Mouse (Mus musculus): ENCODE measurements around the gene Pef1. TPM values are rescaled to one million over a fixed set of nuclear protein-coding genes. Genes with fewer than 3 reads are reported as not detected.

Gene Pef1
- 65.6 and 69.5 TPM in 2 replicates for polyA plus RNA-seq (2016; fragmentation: Nextera tagmentation; extraction: Ambion mirVana)

DNA sequence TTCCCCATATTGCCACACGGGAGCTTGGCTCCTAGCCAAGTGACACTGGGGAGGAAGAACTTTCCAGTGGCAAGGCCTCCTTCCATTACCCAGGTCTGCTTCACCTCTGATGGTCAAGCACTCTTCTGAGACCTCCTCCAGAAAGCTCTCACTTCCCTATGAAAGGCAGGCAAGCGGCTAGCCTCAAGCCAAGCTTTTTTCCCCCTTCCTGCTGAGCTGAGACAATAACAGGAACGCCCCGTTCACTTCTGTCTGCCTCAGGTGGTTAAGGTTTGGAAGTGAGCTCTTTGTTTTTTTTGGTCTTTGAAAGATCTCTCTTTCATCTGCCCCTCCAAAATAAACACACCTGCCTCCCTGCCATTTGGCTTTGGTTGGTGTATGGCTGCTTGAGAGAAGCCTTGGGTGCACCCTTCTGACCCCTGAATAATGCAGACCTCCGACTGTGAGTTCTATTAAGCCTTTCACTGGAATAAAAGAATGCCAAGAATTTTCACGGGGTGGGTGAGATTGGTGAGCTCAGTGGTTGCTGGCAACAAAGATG lies at the start of gene Pef1:
Gene Pef1 (plus strand): TSS at position 448 of the 541 bp plus-strand sequence.
- Histone ChIP-seq H3K4me2 (replicated peaks) (no peak within 1 kb of the TSS), H3K4me3 (no peak within 1 kb of the TSS), H3K36me3 (no peaks in the 10 kb centered on the region), H3K27ac (peak within 1 kb of the TSS; percentile 20; the same call in 1 of the 2 replicates), H3K27me3 (peaks cover 3% of the 10 kb centered on the region; the same call in 1 of the 2 replicates), H3K9ac (no peak within 1 kb of the TSS), H3K4me1 (peaks cover 17% of the 10 kb centered on the region), H3K9me3 (no peaks in the 10 kb centered on the region)
- 6% methylated on average over 6 of the region's 6 CpGs for WGBS
- ATAC-seq (ENCODE audit: insufficient number of reproducible peaks, insufficient read depth, low FRiP score, low TSS enrichment): no peak

DNA sequence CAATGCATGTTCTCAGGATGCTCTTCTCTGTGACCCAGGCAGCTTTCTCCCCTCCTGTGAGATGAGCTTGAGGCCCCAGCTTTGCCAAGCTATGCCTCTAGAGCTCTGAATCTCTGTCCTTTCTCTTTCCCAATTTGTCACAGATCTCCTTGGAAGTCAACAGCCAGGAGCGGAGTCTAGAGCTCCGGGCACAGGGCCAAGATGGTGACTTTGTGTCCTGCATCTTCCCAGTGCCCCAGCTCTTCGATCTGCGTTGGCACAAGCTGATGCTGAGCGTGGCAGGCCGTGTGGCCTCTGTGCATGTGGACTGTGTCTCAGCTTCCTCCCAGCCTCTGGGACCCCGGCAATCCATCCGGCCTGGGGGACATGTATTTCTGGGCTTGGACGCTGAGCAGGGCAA lies 49.2 kb upstream of the Pef1 start:
- 86% methylated on average over 9 of the region's 9 CpGs for WGBS

DNA sequence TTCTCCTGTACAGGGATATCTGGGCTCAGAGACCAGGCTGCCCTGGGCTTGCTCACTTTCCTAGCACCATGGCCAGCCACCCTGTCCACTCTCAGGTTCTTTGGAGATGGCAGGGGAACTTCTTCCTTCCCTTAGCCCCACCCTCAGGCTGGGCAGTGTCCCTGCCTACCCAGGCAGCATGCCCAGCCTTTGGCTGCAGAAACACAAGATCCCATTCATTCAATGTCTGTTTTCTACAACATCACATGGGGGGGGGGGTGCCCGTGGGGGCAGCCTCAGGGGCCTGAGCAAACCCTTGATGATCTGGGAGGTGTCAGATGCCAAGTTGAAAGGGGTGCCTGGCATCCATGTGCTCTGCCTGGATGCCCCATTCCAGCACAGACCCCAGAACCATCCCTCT lies 47.6 kb upstream of the Pef1 start:
- Histone ChIP-seq H3K27me3 (no peaks in the 10 kb centered on the region), H3K27ac (no peak overlapping the region), H3K9ac (no peak overlapping the region), H3K4me2 (replicated peaks) (no peak overlapping the region), H3K36me3 (0 out of 2 replicates have a peak, but pooled peaks cover 3% of the 10 kb centered on the region), H3K4me3 (no peak overlapping the region), H3K4me1 (peaks cover 24% of the 10 kb centered on the region), H3K9me3 (no peaks in the 10 kb centered on the region)
- ATAC-seq (ENCODE audit: insufficient number of reproducible peaks, insufficient read depth, low FRiP score, low TSS enrichment): no peak
- 29% methylated on average over 1 of the region's 1 CpGs for WGBS

More for the DNA sequence above, 49.2 kb upstream of the Pef1 start:
- Histone ChIP-seq H3K9me3 (no peaks in the 10 kb centered on the region), H3K27me3 (no peaks in the 10 kb centered on the region), H3K9ac (no peak overlapping the region), H3K4me2 (replicated peaks) (no peak overlapping the region), H3K4me1 (peaks cover 38% of the 10 kb centered on the region), H3K4me3 (no peak overlapping the region), H3K27ac (no peak overlapping the region), H3K36me3 (0 out of 2 replicates have a peak, but pooled peaks cover 3% of the 10 kb centered on the region)
- no peak for ATAC-seq (ENCODE audit: insufficient number of reproducible peaks, insufficient read depth, low FRiP score, low TSS enrichment)

DNA sequence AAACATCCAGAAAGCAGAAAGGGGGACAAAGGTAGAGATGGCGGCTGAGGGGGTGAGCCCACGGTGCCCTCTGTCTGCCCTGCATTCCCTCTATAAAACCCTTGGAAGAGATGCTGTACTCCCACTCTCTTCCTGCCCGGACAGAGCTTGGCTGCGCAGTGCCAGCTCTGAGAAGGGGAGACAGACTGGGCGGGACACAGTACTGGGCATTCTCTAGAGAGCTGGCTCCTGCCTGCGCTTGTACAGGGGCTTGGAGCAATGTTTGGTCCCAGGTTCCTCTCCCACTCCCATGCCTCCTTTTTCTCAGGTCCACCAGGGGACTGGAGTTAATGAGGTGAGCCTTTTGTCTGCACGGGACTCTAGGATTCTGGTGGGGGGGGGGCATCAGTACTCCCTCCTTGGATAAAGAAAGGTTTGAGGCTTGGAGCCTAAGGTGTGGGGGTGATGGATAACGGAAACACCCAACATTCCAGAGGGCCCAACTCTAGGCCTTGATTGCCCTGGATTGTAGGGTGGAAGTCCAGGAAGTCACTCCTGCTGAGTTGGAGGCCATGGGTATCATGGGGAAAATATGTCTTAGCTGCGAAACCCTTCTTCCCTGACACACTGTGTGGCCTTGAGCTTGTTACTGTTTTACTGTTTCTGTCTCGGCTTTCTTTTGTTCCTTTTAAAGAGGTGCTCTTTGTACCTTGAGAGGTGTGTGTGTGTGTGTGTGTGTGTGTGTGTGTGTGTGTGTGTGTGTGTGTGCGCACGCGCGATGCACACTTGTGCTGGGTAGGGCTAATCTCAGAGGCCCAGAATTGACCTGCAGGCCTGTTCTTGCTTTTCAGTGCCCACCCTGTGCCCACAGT lies 47.0 kb upstream of the Pef1 start:
- H3K36me3 ChIP-seq: 0 out of 2 replicates have a peak, but pooled peaks cover 3% of the 10 kb centered on the region
- peaks cover 17% of the 10 kb centered on the region for H3K4me1 ChIP-seq
- H3K27me3 ChIP-seq: no peaks in the 10 kb centered on the region
- no peaks in the 10 kb centered on the region for H3K9me3 ChIP-seq
- 0 out of 2 replicates have a peak overlapping the region, but pooled peaks have one; percentile 27 for H3K27ac ChIP-seq
- ATAC-seq (ENCODE audit: insufficient number of reproducible peaks, insufficient read depth, low FRiP score, low TSS enrichment): no peak
- H3K4me3 ChIP-seq: no peak overlapping the region
- H3K4me2 ChIP-seq (replicated peaks): no peak overlapping the region
- no peak overlapping the region for H3K9ac ChIP-seq
- 75% methylated on average over 14 of the region's 14 CpGs for WGBS

DNA sequence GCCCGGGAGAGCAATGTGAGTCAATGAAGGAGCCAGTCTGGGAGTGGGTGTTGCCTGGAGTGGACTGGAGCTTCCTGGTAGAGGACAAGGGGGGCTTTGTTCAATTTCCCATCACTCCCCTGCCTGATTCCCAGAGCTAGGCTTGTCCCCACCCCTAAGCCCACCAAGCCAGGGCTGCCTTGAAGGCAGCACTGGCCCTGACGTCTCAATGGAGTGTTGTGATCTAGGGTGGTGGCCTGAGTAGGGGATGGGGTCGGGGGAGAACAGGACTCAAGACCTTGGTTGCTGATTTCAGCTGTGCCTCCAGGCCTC lies 46.4 kb upstream of the Pef1 start:
- 32% methylated on average over 3 of the region's 3 CpGs for WGBS
- Histone ChIP-seq H3K9ac (no peak overlapping the region), H3K4me3 (no peak overlapping the region), H3K9me3 (no peaks in the 10 kb centered on the region), H3K27me3 (no peaks in the 10 kb centered on the region), H3K4me2 (replicated peaks) (no peak overlapping the region), H3K4me1 (peaks cover 18% of the 10 kb centered on the region), H3K27ac (0 out of 2 replicates have a peak overlapping the region, but pooled peaks have one; percentile 27), H3K36me3 (0 out of 2 replicates have a peak, but pooled peaks cover 3% of the 10 kb centered on the region)
- no peak for ATAC-seq (ENCODE audit: insufficient number of reproducible peaks, insufficient read depth, low FRiP score, low TSS enrichment)

DNA sequence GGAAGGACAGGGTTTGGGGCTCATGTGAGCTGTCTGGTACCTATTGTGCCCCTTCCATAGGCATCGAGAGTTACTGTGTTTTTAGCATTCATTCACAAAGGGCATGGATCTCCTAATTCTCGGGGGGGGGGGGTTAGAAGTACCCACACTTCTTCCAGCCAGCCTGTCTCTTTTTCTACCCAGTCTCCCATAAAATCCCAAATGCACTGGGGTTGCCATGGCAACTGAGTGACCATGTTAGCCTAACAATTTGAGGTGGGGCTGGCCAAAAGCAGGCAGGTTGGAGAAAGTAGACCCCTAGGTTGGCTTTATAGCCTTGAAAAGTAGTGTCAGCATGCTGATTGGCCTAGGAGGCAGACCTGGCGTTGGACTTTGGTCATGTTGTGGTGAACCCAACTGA lies 45.9 kb upstream of the Pef1 start:
- ATAC-seq (ENCODE audit: insufficient number of reproducible peaks, insufficient read depth, low FRiP score, low TSS enrichment): no peak
- Histone ChIP-seq H3K27me3 (no peaks in the 10 kb centered on the region), H3K27ac (no peak overlapping the region), H3K36me3 (peaks cover 4% of the 10 kb centered on the region; the same call in 1 of the 2 replicates), H3K4me3 (no peak overlapping the region), H3K9ac (no peak overlapping the region), H3K4me1 (peaks cover 20% of the 10 kb centered on the region), H3K4me2 (replicated peaks) (no peak overlapping the region), H3K9me3 (no peaks in the 10 kb centered on the region)
- WGBS: 73% methylated on average over 3 of the region's 3 CpGs

DNA sequence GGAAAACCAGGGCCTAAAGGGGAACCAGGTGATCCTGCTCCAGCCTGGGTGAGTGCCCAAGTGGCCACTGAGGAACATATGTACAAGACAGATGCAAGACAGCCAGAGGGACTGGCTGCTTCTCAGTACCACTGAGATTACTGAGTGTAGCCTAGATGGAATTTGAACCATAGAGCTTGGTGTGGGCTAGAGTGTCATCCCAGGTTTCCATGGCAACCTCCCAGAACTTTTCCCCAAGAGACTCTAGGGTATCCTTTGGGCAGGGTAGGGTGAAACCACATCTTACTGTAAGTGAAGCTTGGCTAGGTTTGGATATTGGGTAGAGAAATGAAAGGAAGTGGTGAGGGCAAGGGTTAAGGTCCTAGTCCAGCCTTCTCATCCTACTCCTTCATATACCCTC lies 41.4 kb upstream of the Pef1 start:
- H3K4me2 ChIP-seq (replicated peaks): no peak overlapping the region
- no peak overlapping the region for H3K27ac ChIP-seq
- ATAC-seq (ENCODE audit: insufficient number of reproducible peaks, insufficient read depth, low FRiP score, low TSS enrichment): no peak
- no peak overlapping the region for H3K4me3 ChIP-seq
- no peaks in the 10 kb centered on the region for H3K9me3 ChIP-seq
- no peaks in the 10 kb centered on the region for H3K27me3 ChIP-seq
- H3K4me1 ChIP-seq: peaks cover 12% of the 10 kb centered on the region; the same call in 1 of the 2 replicates
- no peak overlapping the region for H3K9ac ChIP-seq
- peaks cover 7% of the 10 kb centered on the region; the same call in 1 of the 2 replicates for H3K36me3 ChIP-seq

DNA sequence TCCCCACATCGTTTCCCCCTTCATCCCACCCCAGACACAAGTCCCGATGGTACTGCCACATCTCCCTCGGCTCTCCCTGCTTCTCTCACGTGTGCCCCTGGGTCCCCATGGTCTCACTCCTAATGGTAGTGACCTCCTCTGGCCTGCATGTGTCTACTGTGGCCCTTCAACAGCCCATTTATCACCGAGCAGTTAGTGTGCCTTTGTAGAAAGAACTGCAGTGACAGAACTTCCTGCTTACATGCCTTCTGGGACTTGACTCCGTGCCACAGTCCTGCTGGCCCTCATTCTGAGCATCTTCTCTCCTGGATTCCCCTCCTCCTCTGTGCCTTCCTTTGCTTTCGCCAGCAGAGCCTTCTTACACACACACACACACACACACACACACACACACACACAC lies 39.2 kb upstream of the Pef1 start:
- Histone ChIP-seq H3K4me2 (replicated peaks) (no peak overlapping the region), H3K27me3 (no peaks in the 10 kb centered on the region), H3K4me1 (peaks cover 8% of the 10 kb centered on the region), H3K36me3 (peaks cover 4% of the 10 kb centered on the region; the same call in 1 of the 2 replicates), H3K9ac (no peak overlapping the region), H3K9me3 (no peaks in the 10 kb centered on the region), H3K27ac (no peak overlapping the region), H3K4me3 (no peak overlapping the region)
- 68% methylated on average over 7 of the region's 7 CpGs for WGBS
- no peak for ATAC-seq (ENCODE audit: insufficient number of reproducible peaks, insufficient read depth, low FRiP score, low TSS enrichment)

DNA sequence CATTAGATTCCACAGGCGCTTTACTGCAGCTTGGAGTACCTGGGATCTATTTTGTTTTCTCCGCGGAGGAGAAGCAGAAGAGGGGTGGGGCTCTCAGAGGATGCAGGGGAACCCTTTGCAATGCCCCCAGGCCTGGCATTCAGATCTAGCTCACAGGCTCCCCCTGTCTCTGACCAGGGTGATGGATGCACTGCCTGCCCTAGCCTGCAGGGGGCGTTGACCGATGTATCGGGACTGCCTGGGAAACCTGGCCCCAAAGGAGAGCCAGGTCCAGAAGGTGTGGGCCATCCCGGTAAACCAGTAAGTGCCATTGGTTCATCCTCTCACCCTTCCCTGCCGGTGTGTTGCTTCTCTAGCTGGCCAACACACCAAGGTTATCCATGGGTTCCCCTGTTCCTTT lies 35.5 kb upstream of the Pef1 start:
- no peaks in the 10 kb centered on the region for H3K27me3 ChIP-seq
- no peaks in the 10 kb centered on the region for H3K36me3 ChIP-seq
- no peaks in the 10 kb centered on the region; the same call in 1 of the 2 replicates for H3K4me1 ChIP-seq
- 14% methylated on average over 8 of the region's 8 CpGs for WGBS
- ATAC-seq (ENCODE audit: insufficient number of reproducible peaks, insufficient read depth, low FRiP score, low TSS enrichment): no peak
- H3K27ac ChIP-seq: no peak overlapping the region
- no peak overlapping the region for H3K4me2 ChIP-seq (replicated peaks)
- H3K9ac ChIP-seq: no peak overlapping the region
- H3K9me3 ChIP-seq: no peaks in the 10 kb centered on the region
- no peak overlapping the region for H3K4me3 ChIP-seq

DNA sequence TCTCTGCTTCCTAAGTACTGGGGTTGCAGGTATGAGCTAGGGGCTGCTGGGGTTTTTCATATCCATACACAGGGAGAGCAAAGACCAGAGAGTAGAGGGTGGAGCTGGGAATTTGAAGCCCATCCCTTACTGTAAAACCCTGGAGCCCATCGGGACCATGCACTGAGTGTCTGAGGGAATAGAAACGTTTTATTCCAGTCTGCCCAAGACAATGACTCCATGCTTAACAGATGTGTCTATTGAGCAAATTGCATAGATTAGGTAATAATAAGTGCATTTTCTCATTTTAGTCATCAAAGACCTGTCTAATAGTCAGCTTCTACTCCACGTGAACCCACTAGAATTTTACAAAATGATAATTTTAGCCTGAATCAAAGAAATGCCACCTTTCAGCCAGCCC lies 31.8 kb upstream of the Pef1 start:
- Histone ChIP-seq H3K4me1 (no peaks in the 10 kb centered on the region; the same call in 1 of the 2 replicates), H3K27ac (no peak overlapping the region), H3K9ac (no peak overlapping the region), H3K4me3 (no peak overlapping the region), H3K36me3 (no peaks in the 10 kb centered on the region), H3K4me2 (replicated peaks) (no peak overlapping the region), H3K9me3 (no peaks in the 10 kb centered on the region), H3K27me3 (no peaks in the 10 kb centered on the region)
- 53% methylated on average over 3 of the region's 3 CpGs for WGBS
- ATAC-seq (ENCODE audit: insufficient number of reproducible peaks, insufficient read depth, low FRiP score, low TSS enrichment): no peak

DNA sequence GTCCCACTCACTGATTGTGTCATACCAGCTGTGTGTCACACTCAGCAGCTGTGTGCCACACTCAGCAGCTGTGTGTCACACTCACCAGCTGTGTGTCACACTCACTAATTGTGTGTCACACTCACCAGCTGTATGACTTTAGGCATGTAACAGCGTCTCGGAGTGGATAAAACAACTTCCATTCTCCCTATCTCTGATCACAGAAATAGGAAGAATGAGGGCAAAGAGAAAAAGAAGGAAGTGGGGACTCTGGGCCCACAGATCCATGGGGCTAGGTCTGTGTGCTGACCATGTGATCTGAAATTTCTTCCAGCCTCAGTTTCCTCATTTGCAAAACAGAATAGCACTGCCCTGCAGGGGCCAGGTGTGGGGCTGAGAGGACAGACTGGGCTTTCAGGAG lies 30.6 kb upstream of the Pef1 start:
- no peak overlapping the region for H3K9ac ChIP-seq
- WGBS: 89% methylated on average over 2 of the region's 2 CpGs
- H3K4me2 ChIP-seq (replicated peaks): no peak overlapping the region
- no peaks in the 10 kb centered on the region for H3K9me3 ChIP-seq
- ATAC-seq (ENCODE audit: insufficient number of reproducible peaks, insufficient read depth, low FRiP score, low TSS enrichment): no peak
- H3K27me3 ChIP-seq: no peaks in the 10 kb centered on the region
- H3K27ac ChIP-seq: no peak overlapping the region
- no peaks in the 10 kb centered on the region for H3K36me3 ChIP-seq
- H3K4me3 ChIP-seq: no peak overlapping the region
- no peaks in the 10 kb centered on the region for H3K4me1 ChIP-seq

DNA sequence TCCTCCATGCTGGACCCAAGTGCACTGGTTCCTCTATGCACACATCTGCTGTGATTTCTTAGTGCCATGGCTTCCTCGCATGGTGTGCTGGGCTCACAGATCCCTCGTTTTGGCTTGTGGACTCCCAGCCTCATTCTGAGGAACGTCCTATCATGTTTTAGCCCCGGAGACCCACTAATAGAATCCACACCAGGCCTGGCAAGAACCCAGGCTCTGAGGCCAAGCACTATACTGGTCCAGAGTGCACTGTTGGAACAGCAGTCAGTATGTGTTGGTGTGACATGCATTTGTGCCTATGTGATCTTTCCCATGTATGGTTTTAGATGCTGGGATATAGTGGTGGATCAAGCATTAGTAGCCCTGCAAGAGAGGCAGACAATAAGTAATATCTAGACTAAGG lies 29.0 kb upstream of the Pef1 start:
- H3K9me3 ChIP-seq: no peaks in the 10 kb centered on the region
- H3K27ac ChIP-seq: no peak overlapping the region
- WGBS: 70% methylated on average over 4 of the region's 4 CpGs
- ATAC-seq (ENCODE audit: insufficient number of reproducible peaks, insufficient read depth, low FRiP score, low TSS enrichment): no peak
- H3K27me3 ChIP-seq: peaks cover 8% of the 10 kb centered on the region
- H3K36me3 ChIP-seq: no peaks in the 10 kb centered on the region
- H3K9ac ChIP-seq: no peak overlapping the region
- H3K4me2 ChIP-seq (replicated peaks): no peak overlapping the region
- H3K4me3 ChIP-seq: no peak overlapping the region
- H3K4me1 ChIP-seq: no peaks in the 10 kb centered on the region

All from embryonic facial prominence, embryonic 12.5 days (tissue).